Mouse (Mus musculus) adrenal gland, postnatal 14 days (tissue): ENCODE data around the gene Pitpnc1. TPM values are rescaled to one million over a fixed set of nuclear protein-coding genes. Genes with fewer than 3 reads are reported as not detected.

ENCODE experiments used
- DNase-seq: peaks from one replicate; pipeline ENCODE4 v3.0.0; 2021; ENCODE audit warnings: mixed read lengths
- total RNA-seq: library from RNA; stranded (reverse); gene quantifications from 2 replicates; pipeline ENCODE4 v1.2.3, GENCODE M21; 2021

The Pitpnc1 gene
- total RNA-seq, 1 experiment from 2014 or later = 34.1 TPM

GRCm38 (mm10) chr11:107327326-107327725, 143.2 kb downstream of the Pitpnc1 start:
- no peak for DNase-seq

- DNase-seq = peak; percentile 18
Measured at GRCm38 (mm10) chr11:107325739-107326725, 144.5 kb downstream of the Pitpnc1 start.

GRCm38 (mm10) chr11:107325226-107325625, 145.3 kb downstream of the Pitpnc1 start:
- no peak for DNase-seq

GRCm38 (mm10) chr11:107323173-107323572, 147.3 kb downstream of the Pitpnc1 start:
- no peak for DNase-seq

GRCm38 (mm10) chr11:107322226-107322625, 148.3 kb downstream of the Pitpnc1 start:
- no peak for DNase-seq

- no peak for DNase-seq
Measured at GRCm38 (mm10) chr11:107321819-107322218, 148.7 kb downstream of the Pitpnc1 start.

GRCm38 (mm10) chr11:107319861-107320260, 150.6 kb downstream of the Pitpnc1 start:
- peak; percentile 20 for DNase-seq

- no peak for DNase-seq
Measured at GRCm38 (mm10) chr11:107317653-107318281, 152.7 kb downstream of the Pitpnc1 start.

- no peak for DNase-seq
Measured at GRCm38 (mm10) chr11:107315475-107315874, 155.0 kb downstream of the Pitpnc1 start.

GRCm38 (mm10) chr11:107310338-107311121, 160.0 kb downstream of the Pitpnc1 start:
- no peak for DNase-seq

GRCm38 (mm10) chr11:107306170-107306569, 164.3 kb downstream of the Pitpnc1 start:
- no peak for DNase-seq

- DNase-seq = no peak
Measured at GRCm38 (mm10) chr11:107302141-107302540, 168.4 kb downstream of the Pitpnc1 start.

- DNase-seq = no peak
Measured at GRCm38 (mm10) chr11:107300235-107300634, 170.3 kb downstream of the Pitpnc1 start.

GRCm38 (mm10) chr11:107299511-107300120, 170.9 kb downstream of the Pitpnc1 start:
- DNase-seq = no peak

- DNase-seq = no peak
Measured at GRCm38 (mm10) chr11:107296176-107296575, 174.3 kb downstream of the Pitpnc1 start.

GRCm38 (mm10) chr11:107292036-107292435, 178.5 kb downstream of the Pitpnc1 start:
- no peak for DNase-seq

- DNase-seq = no peak
Measured at GRCm38 (mm10) chr11:107288186-107288563, 182.3 kb downstream of the Pitpnc1 start.

GRCm38 (mm10) chr11:107287215-107288185, 183.0 kb downstream of the Pitpnc1 start:
- DNase-seq = no peak

GRCm38 (mm10) chr11:107285731-107286130, 184.8 kb downstream of the Pitpnc1 start:
- no peak for DNase-seq

GRCm38 (mm10) chr11:107283632-107284031, 186.9 kb downstream of the Pitpnc1 start:
- DNase-seq = no peak

GRCm38 (mm10) chr11:107282481-107282880, 188.0 kb downstream of the Pitpnc1 start:
- no peak for DNase-seq
